Mouse (Mus musculus): ENCODE results near the gene Tmem108. TPM values are rescaled to one million over a fixed set of nuclear protein-coding genes. Genes with fewer than 3 reads are reported as not detected.

Tmem108 gene
- total RNA-seq, 2 experiments from 2014 or later, result not detected

DNA sequence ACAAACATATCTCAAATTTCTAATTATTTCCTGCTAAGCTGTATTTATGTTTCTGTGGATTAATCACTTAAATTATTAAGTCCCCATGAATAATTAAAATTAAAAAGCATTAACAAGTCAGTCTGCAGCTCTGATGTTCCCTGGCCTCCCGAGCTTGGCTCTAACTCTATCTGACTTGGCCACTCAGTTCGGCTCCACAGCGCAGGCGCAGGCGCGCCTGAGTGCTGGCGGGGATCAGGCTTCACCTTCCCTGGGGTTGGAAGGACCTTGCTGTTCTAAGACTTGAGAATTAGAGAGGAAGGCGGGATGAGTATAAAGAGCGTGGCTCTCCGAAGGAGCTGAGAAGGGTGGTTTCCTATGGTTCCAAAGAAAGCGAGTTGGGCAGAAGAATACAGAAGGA lies 41.6 kb downstream of the Tmem108 start:
- no peak for DNase-seq

- no peak for DNase-seq
These were observed 45.6 kb downstream of the Tmem108 start for GRCm38 (mm10) chr9:103716002-103716401.

DNA sequence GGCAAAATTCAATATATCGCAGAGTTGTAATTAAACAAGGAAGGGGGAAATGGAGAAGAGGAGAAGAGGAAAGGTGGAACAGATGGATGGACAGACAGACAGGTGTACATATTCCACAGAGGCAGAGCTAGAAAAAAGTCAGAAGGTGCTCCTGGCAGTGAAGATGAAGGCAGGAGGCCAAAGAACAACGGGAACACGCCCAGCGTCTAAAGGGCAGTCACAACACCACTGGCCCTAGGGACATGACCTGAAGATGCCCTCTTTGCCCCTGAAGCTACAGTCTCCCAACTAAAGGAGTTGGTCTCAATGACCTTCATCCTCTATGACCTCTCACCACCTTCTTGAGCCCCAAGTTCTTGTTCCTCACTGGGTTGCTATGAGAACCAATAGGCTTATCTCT lies 46.3 kb downstream of the Tmem108 start:
- no peak for DNase-seq

GRCm38 (mm10) chr9:103713230-103713629 lies 48.4 kb downstream of the Tmem108 start:
- no peak for DNase-seq

DNA sequence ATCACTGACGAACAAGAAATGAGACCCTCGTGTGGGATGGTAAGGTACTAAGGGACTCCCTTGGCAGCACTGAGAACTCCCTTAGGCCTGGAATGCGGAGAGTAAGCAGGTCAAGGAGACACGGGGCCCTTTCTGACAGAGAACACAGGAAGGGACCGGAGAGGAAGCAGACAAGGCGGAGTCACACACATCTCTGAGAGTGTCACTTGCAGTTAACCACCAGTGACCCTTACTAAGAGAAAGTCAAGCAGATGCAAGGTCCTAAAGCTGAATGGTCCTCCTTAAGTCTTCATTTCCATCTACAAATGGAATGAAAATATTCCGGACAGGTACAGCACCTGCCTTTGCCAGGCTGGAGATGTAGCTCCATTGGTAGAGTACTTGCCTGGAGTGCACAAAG lies 48.9 kb downstream of the Tmem108 start:
- DNase-seq, result no peak

- DNase-seq, result no peak
These were observed 51.9 kb downstream of the Tmem108 start for GRCm38 (mm10) chr9:103709694-103710093.

DNA sequence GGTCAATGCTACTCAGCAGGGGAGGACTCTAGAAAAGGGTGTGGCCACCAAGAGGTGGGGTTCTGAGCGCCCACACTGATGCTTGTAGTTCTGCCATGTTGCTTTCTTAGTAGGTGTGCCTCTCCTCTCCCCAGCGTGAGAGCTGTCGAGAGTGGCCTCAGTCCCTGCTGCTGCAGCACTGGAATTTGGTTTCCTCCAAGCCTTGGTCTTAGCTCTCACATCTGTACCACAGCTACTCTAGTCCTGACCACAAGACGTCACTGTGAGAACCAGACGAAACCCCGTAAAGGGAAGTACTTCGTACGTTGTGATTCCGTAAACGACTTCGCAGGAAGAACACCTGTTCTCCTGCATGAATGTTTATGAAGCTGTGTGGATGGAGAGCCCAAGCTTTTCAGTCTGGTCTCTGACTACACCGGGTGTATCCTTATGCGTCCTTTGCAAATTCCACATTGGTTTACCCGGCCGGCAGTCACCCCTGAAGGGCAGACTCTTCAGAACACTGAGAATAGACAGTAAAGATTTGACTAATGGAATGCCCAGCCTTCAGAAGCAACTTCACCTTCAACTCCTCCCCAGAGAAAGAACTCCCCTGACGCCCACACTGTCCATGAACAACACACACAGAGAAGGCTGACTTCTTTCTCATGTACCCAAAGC lies 53.0 kb downstream of the Tmem108 start:
- no peak for DNase-seq

DNA sequence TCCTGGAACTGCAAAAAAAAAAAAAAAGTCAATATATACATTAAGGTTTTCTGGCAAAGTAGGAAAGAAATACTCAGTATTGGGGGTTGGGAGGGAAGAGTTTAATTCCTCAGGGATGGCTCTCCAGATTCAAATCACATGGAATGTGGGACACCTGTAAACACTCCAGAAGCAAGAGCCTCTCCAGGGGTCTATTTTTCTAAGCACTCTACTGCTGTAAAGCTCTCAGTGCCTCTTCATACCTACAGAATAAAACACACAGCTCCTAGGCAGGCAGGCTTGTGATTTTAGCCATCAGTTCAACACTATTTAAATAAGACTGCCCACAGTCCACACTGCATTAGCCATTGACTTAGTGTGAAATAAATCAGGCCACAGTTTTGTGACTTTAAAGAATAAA lies 53.8 kb downstream of the Tmem108 start:
- no peak for DNase-seq

- no peak for DNase-seq
These were observed 54.4 kb downstream of the Tmem108 start for GRCm38 (mm10) chr9:103707000-103707790.

GRCm38 (mm10) chr9:103705717-103706116 lies 55.9 kb downstream of the Tmem108 start:
- DNase-seq, result no peak

DNA sequence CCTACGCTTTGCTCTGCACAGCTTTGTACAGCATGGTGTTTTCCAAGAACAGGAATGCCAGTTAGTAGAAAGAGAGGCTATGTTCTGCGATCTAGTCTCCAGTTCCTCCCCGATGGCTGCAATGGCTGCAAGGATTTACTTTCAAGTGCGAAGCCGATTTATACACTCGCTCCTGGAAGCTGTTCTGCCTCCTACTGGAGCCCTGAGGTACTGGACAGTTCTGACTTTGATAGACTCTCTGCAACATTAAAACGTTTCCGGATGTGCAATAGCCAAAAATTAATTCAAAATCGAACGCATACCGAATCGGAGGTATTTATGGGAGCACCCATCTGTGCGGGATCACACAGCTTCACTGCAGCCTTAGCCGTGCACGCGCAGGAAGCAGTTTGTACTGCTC lies 58.6 kb downstream of the Tmem108 start:
- no peak for DNase-seq

- no peak for DNase-seq
These were observed 59.2 kb downstream of the Tmem108 start for GRCm38 (mm10) chr9:103702452-103702851.

- no peak for DNase-seq
These were observed 60.2 kb downstream of the Tmem108 start for GRCm38 (mm10) chr9:103701448-103701847.

DNA sequence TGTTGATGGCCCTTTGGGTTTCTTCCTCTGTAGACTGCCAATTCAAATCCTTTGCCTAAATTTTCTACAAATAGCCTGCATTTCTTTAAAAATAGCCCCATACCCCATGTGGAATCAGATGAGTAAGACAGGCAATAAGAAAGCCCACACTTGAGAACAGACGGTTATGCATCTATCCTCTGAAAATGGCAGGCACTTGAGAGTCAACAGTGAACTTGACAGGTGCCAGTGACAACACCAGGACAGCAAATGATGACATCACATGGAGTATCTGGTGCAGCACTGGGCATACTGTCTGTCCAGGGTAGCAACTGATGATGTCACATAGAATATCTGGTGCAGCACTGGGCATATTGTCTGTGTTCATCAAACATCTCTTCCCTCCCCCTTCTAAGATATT lies 61.4 kb downstream of the Tmem108 start:
- DNase-seq, result no peak

DNA sequence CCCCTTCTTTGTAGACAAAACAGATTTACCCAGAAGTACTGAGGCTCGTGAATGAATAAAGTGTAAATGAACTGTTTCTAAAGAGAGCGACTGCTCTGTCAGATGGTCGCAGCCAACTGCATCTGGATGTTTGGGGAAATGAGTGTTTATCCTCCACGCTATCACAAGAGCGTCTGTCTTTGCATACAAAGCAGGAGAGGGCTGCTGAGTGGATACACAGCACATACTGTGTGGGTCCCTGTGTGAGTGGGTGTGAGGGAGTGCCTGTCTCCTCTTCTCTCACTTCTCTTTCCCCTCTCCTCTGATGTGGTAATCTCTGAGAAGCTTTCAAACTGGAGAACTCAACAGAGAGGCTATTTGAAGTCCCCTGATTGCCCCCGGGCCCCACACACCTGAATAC lies 64.7 kb downstream of the Tmem108 start:
- DNase-seq, result no peak

DNA sequence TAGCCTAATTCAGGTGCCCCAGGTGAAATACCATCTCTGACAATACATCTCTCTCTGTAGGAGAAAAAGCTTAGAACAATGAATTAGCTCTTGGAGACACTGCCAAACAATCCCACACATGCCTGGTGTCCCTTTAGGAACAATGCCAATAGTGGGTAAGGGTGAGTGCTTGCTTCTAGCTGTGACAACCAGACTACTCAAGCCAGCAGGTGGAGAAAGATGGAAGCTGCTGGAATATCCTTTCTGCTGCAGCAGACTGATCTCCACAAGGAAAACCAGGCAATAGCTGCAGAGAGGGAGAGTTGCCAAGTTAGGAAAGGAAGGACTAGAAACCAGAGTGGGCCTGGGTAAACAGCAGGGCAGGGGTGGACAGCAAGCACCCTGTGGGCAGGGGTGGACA lies 67.8 kb downstream of the Tmem108 start:
- DNase-seq, result no peak

DNA sequence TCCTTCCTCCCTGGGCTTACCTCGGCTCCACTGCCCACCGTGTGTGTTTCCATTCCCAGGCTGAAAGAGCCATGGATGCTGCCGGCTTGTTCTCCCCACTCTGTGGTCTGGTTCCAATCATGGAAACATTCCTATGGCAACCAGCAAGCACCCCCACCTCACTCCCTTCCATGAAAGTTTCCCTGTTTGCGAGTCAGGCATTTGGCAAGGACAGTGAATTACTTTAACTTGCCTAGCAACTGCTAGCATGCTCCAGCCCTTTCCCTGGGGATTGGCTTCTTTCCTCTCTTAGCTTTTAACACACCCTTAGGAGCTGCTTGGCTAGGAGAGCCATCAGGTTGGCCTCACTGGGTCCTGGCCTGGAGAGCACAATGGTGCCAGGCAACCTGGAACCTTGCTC lies 68.9 kb downstream of the Tmem108 start:
- no peak for DNase-seq

DNA sequence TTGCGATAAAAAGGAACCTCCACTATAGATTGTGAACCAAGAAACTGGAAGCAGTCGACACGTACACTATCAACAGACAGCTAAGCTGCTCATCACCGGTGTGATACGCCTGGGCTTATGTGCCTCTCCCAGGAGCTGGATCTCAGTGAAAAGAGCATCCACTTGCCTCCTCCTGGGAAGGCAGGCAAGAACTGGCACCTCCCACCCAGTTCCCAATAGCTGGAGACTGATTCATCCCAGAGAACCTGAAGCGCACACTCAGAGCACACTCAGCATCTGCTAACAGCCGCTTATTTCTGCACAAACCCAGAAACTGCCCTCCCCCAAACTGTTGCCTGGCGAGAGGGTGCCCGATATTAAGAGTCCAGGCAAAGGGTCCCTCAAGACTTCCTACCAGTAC lies 69.8 kb downstream of the Tmem108 start:
- DNase-seq, result no peak

DNA sequence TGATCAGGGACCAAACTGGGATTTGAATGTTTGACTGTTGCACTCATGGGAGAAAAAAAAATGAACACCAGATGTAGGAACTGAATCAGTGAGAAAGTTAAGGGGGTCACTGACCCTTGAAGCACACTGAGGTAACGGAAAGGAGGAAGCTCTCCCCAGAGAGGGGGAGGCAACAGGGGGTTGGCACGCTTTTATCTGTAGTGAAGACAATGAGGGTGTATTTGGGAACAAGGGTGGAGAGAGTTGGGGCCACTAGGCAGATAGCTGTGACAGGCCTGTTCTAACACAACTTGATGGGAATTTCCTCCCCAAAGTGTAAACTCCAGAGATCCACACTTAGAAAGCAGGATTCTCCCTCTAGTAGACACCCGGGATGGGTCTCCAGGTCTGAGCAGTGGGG lies 71.2 kb downstream of the Tmem108 start:
- DNase-seq, result no peak

- DNase-seq, result no peak
These were observed 71.9 kb downstream of the Tmem108 start for GRCm38 (mm10) chr9:103689697-103690096.

- no peak for DNase-seq
These were observed 72.6 kb downstream of the Tmem108 start for GRCm38 (mm10) chr9:103689006-103689405.

GRCm38 (mm10) chr9:103687130-103687529 lies 74.5 kb downstream of the Tmem108 start:
- no peak for DNase-seq

DNA sequence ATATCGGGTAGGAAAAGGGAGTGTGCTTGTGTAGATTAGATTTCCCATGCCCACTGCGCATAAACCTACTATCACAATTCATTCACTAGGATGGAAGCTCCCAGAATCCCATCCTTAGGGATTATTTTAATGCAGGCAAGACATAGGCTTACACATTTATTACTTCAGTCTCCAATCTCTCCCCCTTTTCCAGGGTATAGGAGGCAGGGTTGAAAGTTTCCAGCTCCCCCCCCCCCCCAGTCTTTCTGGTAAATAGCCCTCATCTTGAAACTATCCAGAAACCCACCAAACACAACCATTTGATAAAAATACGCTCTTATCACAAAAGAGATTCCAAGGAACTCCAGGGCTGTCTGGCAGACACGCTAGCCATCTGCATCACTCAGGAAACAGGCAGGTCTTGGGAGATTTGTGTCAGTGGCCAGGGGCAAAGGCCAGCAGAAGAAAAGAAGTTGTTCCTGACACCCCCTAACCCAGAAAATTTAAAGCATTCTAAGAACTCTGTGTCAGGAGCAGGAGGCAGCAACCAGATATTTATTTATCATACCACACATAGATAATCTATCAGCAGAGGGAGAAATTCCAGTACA lies 79.8 kb downstream of the Tmem108 start:
- no peak for DNase-seq

DNA sequence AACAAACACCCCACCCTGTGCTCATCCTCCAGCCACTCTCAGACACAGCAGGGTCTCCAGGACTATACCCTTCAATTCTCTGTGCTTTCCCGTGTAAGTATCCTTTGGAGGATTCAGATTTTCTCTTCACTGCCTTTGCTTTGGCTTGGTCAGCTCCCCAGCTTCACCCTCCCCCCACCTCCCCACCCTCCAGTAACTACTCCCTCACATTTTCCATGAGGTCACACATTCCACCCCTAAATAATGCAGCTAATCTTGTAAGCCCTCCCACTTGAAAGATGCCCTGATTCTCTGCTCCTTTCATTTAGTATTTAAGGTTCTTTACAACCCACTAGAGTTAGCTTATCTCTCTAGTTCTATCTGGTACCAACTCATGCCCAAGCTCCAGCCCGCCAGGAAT lies 82.4 kb downstream of the Tmem108 start:
- DNase-seq, result no peak
